Mouse (Mus musculus): ENCODE measurements around the gene Nlgn1.

Gene Nlgn1

DNA sequence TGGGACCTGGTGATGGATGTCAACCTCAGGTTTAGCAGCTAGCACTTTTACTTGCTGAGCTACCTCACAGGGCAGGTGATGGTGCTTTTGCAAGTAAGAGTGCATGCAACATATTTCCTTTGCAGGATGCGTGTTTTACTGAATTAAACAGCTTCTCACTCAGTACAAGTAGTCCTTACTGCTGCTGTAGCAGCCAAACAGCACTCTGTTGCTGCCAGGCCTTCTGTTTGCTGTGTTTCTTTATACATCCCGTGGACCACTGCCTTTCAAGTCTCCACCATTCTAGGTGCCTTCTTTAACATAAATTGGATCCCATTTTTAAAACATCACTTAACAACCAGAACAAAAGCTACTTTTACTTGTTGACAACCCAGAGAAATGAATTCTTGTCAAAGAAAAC lies 502.0 kb downstream of the Nlgn1 start:
- no peak for DNase-seq (ENCODE audit: low read depth, low spot score)

DNA sequence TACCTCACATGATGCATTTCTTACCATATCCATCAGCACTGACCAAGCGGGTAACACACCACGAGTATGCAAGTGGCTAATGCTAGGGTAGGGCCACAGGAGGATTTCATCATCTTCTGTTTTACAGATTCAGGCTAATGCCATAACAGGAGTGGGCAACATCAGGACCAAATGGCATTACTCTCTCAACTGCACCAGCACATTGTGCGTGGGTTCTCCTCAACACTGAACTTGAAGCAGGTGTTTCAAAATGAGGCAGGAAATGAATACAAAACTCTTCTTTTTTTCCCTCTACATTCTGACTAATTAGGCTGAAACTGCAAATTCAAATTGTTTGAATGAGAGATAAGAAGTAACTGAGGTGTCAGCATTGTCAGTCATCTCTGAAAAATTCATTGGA lies 518.9 kb downstream of the Nlgn1 start:
- no peak for DNase-seq (ENCODE audit: low read depth, low spot score)

DNA sequence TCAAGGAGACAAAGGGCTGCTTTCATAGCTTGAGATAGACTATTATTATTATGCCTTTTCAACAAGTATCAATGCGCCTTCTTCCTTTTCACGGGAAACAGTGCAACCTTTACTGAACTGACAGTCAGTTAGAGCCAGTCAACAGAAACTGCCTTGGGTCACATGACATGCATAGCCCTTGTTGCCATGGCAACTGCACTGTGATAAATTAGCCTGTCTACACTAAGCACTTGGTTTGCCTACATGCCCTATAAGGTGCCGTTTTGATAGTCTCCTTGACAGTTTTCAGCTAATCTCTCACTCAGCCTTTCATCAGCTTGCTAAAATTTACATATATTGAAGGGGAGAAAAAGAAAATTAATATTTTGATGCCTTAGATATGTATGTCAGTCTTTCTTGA lies 524.7 kb downstream of the Nlgn1 start:
- no peak for DNase-seq (ENCODE audit: low read depth, low spot score)

DNA sequence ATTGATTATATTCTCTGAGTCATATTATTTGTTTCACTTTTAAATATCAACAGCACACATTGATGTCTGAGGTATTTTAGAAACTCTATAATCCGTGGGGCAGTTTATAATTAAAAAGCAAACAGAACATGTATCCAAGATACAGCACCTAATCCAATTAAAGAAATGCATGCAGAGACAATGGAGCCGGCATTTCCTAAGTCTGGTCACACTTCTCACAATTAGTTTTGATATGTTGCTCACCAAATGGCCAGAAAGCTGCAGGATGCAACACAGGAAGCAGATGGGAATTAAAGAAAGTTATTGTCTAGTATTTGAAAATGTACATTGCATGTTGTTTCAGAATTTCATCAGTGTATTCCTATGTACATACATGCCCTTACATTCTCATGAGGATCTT lies 550.6 kb downstream of the Nlgn1 start:
- no peak for DNase-seq (ENCODE audit: low read depth, low spot score)

DNA sequence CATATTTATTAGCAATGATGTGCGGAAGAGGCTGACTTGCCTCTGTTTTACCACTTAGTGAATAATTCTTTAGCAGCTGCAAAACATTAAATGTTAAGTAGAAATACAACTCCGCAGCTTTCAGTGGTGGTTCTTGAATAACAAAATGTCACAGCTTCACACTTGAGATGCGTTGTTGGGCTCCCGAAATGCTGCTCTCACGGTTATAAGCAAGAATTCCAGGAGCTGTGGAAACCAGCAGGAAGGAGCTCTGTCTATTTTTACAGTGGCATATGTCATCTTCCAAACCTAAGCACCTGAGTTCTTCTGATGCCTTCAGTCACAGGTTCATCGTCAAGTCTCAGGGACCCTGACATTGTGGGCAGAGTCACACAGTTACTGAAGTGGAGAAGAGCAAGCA lies 556.8 kb downstream of the Nlgn1 start:
- no peak for DNase-seq (ENCODE audit: low read depth, low spot score)

DNA sequence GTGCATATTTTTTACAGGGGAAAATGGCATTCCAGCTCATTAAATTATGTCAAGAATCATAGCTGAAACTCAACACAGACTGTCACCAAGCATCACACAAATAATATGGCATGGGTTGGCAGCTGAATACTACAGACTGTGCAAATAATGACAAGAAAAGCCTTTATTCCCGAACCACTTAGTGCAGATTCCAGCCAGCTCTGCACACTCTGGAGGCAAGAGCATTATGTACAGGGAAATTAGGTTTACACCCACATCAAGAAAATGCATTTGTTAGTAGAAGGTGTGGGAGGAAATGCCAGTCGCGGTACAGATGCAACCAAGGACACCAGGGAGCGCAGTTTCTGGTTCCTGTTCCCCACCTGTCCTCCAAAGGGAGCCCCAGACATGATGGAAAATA lies 558.4 kb downstream of the Nlgn1 start:
- no peak for DNase-seq (ENCODE audit: low read depth, low spot score)

DNA sequence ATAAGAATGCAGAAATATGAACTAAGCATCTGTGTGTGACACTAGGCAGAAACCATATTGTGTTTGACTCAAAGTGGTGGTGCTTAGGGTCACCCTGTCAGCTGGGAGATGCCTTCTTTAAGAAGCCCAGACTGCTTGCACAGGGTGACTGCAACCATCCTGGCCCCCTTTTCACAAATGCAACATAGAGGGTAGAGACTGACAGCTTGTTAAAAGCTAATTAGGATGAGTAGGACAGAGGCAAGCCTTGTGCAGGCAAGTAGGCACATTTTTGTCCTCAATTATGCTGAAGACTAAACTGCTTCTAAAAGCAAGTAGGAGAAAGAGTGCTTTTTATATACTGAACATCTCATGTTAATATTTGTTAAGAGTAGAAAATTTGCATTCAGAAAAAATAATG lies 558.8 kb downstream of the Nlgn1 start:
- no peak for DNase-seq (ENCODE audit: low read depth, low spot score)

DNA sequence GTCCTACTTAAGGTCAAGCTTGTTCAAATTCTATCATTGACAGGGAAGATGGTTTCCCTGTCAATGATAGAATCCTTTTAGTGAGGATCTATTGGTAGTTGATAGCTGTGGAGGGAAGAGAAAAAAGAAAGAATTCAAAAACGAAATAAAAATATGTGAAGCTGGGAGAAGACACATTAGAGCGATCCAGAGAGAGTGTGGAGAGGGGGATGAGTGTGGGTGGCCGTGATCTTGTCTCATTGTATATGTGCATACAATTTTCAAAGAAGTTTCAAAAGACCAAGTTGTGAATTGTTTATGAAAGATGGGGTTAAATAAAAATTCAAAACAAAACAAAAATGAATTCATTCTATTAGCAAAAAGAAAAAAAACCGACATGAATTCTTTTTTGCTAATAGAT lies 568.6 kb downstream of the Nlgn1 start:
- DNase-seq (ENCODE audit: low read depth, low spot score), result no peak

DNA sequence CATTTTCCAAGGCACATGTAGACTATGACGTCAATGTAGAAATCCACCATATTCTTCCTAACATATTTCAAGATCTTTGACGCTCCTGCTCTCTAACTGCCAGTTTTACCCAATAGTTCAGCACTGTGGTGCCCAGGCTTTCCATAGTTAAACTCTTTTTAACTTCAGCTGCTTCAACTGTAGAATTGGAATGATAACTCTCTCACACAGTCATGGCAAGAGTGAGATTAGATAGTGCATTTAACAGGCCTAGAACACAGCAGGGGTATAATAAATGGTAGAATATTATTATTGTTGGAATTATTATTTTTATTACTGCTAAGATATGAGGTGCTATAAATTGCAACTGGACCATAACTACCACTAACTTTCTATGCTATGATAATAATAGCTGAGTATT lies 574.4 kb downstream of the Nlgn1 start:
- DNase-seq (ENCODE audit: low read depth, low spot score), result no peak

DNA sequence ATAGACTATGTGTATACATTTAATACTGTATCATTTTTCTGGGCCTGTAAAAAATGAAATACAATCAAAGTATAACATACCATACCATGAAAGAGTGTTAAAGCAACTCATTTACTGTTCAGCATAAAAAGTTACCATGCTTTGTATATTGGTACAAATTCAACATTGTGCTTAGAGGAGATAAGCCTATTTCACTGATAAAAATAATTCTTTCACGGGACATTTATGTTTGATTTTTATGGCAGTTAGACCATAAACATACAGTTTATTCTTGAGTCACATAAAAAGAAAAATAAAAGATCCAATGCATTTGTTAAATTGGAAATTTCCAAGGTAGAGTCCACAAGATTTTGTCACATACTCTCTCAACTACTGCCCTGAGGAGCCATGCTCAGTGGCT lies 608.1 kb downstream of the Nlgn1 start:
- no peak for DNase-seq (ENCODE audit: low read depth, low spot score)

DNA sequence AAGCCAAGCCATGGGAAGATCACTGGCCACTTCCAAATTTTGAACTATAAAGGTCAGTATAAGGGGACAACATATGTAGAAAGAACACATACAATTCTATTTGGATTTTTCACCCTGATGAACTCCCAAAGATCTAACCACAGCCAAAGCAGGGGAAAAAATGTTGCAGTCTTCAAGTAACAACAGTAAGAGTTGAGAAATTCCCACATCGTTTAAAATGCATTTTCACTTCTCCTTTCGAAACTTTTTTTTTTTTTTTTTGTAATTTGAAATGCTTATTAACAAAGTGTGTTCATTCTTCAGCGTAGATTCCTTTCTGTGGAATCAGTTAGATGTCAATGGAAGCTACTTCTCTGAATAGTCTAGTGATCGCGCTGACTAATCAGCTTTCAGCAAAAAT lies 610.8 kb downstream of the Nlgn1 start:
- DNase-seq (ENCODE audit: low read depth, low spot score), result no peak

DNA sequence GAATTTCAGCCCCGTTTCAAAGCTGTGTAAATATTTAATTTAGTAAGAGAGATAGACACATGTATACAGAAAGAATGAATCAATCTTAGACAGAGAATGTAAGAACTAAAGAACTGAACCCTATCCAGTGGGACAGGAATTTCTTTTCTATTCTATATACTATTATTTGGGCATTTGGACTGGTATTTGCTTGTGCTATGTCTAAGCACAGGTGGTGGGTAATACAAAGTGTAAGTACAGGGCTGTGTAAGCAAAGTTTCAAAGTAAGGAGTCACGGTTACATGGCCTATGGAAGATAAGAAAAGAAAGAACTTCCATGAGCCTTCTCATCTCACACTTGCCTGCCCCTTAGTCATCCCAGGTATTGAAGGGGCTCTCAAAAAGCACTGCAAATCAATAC lies 624.9 kb downstream of the Nlgn1 start:
- no peak for DNase-seq (ENCODE audit: low read depth, low spot score)

DNA sequence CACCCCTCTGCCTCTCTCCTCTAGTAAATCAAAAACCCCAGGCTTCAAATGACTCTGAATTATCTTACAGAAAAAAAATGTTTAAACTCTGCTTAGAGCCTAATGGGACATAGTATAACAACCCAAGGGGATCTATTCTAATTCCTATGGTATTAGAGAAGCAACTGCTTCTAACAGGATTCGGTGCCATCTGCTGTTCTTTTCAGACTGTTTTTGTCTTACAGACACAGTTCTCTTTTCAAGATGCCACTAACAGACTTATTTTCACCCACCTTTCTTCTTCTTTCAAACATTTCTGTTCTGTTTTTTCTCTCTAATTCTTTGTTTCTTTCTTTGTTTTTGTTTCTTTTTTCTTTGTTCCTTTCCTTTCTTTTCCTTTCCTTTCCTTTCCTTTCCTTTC lies 635.0 kb downstream of the Nlgn1 start:
- DNase-seq (ENCODE audit: low read depth, low spot score), result no peak

DNA sequence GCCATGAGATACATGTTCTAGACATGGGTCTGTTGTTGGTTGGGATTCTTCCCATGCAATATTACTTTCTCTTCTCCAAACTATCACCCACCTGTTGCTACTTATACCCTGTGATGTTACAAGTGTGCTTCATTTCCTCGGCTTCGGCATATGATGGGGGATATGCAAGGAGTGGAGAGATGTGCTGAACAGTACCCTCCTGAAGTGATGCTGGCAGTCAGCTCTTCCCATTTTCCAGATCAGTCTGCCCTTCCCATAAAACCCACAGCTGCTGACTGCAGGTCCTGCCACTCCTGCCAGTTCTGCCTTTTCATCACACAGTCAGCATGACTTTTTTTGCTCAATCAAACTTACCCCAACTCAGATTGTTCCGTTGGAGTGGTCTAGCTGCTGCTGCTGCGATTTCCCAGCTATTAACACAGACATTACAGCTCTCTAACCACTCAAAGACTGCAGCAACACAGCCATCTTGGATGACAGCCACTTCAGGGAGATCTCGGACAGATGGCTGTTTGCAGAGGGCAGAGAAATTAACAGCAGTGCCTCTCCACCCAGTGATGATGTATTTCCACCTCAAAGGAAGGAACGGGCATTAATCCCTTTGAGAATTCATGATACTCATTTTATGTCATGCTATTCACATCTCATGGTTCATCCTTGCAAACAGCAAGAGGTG lies 643.3 kb downstream of the Nlgn1 start:
- DNase-seq (ENCODE audit: low read depth, low spot score), result no peak

DNA sequence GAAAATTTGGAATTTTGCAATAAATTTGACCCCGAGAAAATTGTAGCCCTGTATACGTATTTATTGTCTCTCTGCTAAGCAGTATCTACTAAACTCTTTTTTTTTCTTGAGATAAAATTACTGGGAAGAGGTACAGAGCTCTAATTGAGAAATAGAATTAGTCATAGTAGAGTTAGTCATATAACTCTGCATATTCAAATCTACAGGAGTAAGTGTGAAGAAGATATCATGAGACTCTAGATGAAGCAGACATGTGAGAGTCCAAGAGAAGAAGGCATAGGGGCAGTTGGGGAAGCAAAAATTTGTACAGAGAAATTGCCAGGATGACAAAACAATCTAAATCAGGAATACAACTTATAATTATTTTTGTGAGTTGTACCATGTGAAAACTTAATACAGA lies 648.6 kb downstream of the Nlgn1 start:
- no peak for DNase-seq (ENCODE audit: low read depth, low spot score)

DNA sequence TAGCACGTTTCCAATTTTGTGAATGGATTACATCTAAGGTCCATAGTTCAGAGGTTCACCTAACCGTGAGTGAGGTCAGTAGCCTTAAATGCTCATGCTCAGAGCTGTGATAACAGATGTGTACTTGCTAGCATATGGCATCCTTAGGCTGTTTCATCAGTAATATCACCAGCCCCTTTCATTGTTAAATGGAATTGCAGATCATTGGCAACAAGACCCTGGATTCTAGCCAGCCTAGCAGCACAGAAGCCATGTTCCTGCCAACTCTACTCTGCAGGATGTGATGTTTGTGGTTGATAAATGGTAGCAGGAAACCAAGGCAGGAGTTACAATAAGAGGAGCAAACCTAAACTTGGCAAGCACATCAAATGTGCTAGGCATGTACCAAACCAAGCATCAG lies 652.9 kb downstream of the Nlgn1 start:
- no peak for DNase-seq (ENCODE audit: low read depth, low spot score)

DNA sequence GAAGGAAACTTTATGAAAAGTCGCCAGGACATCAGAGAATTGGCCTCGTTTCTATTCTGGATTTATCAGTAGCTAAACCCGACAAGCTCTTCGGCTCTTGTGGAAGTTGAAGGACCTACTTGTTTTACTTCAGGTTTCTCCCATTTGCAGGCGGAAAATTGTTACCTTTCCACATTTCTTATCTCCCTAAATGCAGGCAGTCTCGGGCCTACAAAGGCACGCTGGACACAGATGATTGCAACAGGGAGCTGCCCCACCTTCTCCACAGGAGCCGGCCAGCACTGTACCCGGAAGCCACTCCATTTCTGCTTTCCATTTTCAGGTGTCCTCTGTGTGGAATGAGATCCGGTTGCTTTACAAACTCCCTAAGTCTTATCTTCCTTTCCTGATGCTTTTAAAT lies 656.4 kb downstream of the Nlgn1 start:
- DNase-seq (ENCODE audit: low read depth, low spot score), result no peak

DNA sequence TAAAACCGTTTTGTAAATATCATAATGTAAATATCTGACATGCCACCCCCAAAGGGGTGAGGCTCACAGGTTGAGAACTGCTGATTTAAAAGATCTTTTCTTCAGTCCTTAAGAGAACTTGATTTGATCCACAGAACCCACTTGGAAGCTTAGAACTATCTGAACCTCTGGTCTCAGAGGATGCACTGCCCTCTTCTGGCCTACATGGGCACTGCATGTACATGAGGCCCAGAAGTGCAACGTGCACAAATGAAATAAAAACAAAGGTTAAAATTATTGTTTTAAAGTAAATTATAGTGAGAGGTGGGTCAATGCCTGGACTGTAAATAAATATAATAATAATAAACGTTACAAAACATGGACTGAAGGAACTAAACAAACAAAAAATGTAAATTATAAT lies 657.2 kb downstream of the Nlgn1 start:
- DNase-seq (ENCODE audit: low read depth, low spot score), result no peak

DNA sequence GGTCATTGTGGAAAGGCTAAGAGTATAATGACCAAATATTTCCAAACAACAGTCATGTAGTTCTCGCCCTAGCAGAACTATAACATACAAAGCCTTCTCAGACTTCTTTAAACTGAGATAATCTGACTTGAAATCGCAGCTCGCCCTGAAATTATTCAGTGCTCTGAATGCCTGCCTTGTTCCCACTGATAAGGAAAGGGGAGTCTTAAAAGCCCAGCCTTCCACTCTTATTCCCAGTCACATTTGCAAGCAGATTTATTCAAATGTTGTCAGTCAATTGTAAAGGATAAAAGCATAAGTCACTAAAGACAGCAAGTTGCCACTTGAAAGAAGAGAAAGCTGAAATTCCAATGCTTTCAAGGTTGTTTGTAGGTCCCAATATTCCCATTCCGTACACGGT lies 658.9 kb downstream of the Nlgn1 start:
- no peak for DNase-seq (ENCODE audit: low read depth, low spot score)

DNA sequence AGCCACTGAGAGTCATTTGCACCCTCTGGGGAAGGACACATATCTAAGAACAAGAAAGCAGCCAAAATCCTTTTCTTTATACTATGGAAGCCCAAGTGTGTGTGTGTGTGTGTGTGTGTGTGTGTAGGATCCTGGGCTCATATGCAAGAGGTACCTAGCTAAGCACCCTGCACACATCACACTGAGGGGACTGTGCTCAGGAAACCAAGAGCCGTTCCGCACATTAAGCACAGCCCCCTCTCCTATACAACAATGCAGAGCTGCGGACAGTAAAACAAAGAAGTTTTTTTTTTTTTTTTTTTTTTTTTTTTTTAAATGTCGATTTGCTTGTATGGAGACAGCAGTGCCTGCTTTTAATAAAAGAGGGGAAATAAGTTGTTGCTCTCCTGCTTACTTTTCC lies 659.5 kb downstream of the Nlgn1 start:
- DNase-seq (ENCODE audit: low read depth, low spot score), result no peak

DNA sequence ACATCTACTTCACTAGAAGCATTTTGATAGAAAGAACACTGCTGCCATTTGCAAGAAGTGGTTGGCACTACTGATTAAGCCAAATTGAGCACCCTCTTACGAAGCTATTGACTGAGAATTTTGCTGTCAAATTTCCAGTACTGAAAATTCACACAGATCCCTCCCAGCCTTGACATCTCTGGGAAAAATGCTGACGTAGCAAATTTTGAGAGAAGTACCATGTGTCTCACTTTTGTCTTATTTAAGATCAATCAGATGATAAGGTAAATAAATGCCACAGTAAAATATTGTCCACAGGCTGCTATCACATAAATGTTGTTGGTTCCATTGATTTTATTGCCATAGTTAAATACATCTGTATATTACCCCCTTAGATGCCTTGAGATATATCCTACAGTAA lies 668.8 kb downstream of the Nlgn1 start:
- DNase-seq (ENCODE audit: low read depth, low spot score), result no peak

DNA sequence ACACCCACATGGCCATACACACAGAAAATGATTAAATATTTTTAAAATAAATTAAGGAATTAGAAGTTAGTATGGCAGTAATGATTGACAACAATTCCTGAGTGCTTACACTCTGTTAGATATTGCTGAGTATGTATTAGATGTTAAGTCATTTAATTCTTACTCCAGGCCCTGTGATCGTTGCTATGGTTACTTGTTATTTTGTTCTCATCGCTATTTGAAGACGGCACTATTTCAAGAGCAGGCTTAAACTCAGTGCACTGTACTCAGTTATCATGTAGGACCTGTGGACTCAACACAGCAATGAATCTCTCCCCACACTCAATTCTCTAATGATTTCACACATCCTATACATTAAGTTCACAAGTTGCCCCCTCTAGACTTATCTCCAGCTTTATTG lies 672.0 kb downstream of the Nlgn1 start:
- no peak for DNase-seq (ENCODE audit: low read depth, low spot score)

DNA sequence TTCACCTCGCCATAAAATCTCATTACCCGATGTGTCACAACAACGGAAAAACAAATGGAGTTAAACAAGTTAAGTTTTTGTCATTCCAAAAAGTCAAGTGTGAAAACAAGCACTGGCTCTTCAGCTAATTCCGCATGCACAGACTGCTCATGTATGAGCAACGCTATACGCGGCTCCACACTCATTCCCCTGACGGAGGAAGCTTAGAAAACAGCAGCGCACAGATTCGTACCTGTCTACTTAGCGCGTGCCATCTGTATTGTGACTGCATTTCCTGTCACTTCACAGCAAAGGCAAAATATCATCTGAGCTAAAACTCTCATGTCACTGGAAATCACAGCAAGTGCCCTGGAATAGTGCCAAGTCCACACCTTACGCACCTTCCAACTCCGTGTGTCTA lies 674.3 kb downstream of the Nlgn1 start:
- no peak for DNase-seq (ENCODE audit: low read depth, low spot score)

DNA sequence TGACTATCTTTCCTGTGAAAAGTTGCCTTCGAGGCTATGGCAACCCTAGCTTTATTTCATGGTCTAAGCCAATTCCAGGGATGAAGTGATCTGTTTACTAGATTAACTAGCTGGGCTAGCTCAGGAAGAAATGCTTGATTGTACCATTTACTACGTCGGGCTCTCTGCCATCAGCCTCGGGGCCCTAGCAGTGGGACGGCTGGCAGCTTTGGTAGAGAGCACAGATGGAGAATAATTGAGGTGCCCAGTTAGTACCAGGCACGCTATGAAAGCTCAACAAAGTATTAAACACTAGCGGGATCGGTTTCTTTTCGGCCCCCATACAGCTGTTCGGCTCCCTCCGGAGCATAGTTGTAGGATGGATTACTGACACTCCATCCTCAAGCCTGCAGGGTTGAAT lies 675.2 kb downstream of the Nlgn1 start:
- DNase-seq (ENCODE audit: low read depth, low spot score), result no peak

All from WW6 (cell line).